Mouse (Mus musculus) forebrain, embryonic 10.5 days (tissue): ENCODE results near the gene Ankrd24. TPM values are rescaled to one million over a fixed set of nuclear protein-coding genes. Genes with fewer than 3 reads are reported as not detected.

Experiments used
- polyA plus RNA-seq: library from polyadenylated mRNA; unstranded; fragments of >200 nt; fragmentation: Nextera tagmentation; extraction: Ambion mirVana; gene quantifications from 2 replicates; pipeline ENCODE4 v1.2.1, GENCODE M21; 2016

The Ankrd24 gene
- polyA plus RNA-seq, 1 experiment from 2014 or later = 4.8 TPM

Other genes starting within 250 kb of the Ankrd24 start
- 96.8 and 97.9 TPM in 2 replicates for gene Dohh, start 244.1 kb upstream of the Ankrd24 start, polyA plus RNA-seq
- gene Gm48551, start 244.1 kb upstream of the Ankrd24 start, polyA plus RNA-seq = 2.6 and 3.1 TPM in 2 replicates
- 0.78 and 1.4 TPM in 2 replicates for gene Gm48552, start 239.5 kb upstream of the Ankrd24 start, polyA plus RNA-seq
- gene Smim24, start 235.5 kb upstream of the Ankrd24 start, polyA plus RNA-seq = 1.6 and 1.9 TPM in 2 replicates
- gene Nfic, start 172.9 kb upstream of the Ankrd24 start, polyA plus RNA-seq = 7.3 and 8.6 TPM in 2 replicates
- gene Celf5, start 145.8 kb upstream of the Ankrd24 start, polyA plus RNA-seq = 3.1 and 5.6 TPM in 2 replicates
- gene Ncln, start 132.1 kb upstream of the Ankrd24 start, polyA plus RNA-seq = 88.2 and 90.4 TPM in 2 replicates
- 0.32 and 0.33 TPM in 2 replicates for gene S1pr4, start 128.4 kb upstream of the Ankrd24 start, polyA plus RNA-seq
- gene Gna15, start 104.3 kb upstream of the Ankrd24 start, polyA plus RNA-seq = 0.84 and 1.1 TPM in 2 replicates
- 73.4 and 77.2 TPM in 2 replicates for gene Gna11, start 83.3 kb upstream of the Ankrd24 start, polyA plus RNA-seq
- gene Aes, start 69.1 kb upstream of the Ankrd24 start, polyA plus RNA-seq = 276 and 283 TPM in 2 replicates
- 4.1 and 4.3 TPM in 2 replicates for gene Tle2, start 54.0 kb upstream of the Ankrd24 start, polyA plus RNA-seq
- gene Tle6, start 27.5 kb upstream of the Ankrd24 start, polyA plus RNA-seq = 2.8 and 3.1 TPM in 2 replicates
- gene BC025920, start 22.3 kb upstream of the Ankrd24 start, polyA plus RNA-seq = 1.6 and 2.1 TPM in 2 replicates
- gene Sirt6, start 743 bp upstream of the Ankrd24 start, polyA plus RNA-seq = 52.5 and 55.1 TPM in 2 replicates
- 4.5 and 6.1 TPM in 2 replicates for gene Gm10778, start 20.5 kb downstream of the Ankrd24 start, polyA plus RNA-seq
- 16.8 and 17.3 TPM in 2 replicates for gene Zfp433, start 76.3 kb downstream of the Ankrd24 start, polyA plus RNA-seq
- 10.2 and 11.6 TPM in 2 replicates for gene Gm3055, start 142.6 kb downstream of the Ankrd24 start, polyA plus RNA-seq
- 3.1 and 3.4 TPM in 2 replicates for gene Gm4767, start 183.6 kb downstream of the Ankrd24 start, polyA plus RNA-seq
- 8.7 and 10.4 TPM in 2 replicates for gene Gm32687, start 235.4 kb downstream of the Ankrd24 start, polyA plus RNA-seq